Mouse (Mus musculus) liver, postnatal 0 days (tissue): Measurements from ENCODE around the gene Gm21973.

Experiments
- CTCF ChIP-seq: sonication (generic); IDR thresholded peaks from 2 replicates; pipeline ENCODE4 v1.5.1; 2016; ENCODE audit warnings: antibody characterized with exemption, low read depth
- EP300 ChIP-seq: IDR thresholded peaks from 2 replicates; pipeline ENCODE4 v1.6.1; 2016; ENCODE audit warnings: antibody characterized with exemption, low read depth, mild to moderate bottlenecking

GRCm38 (mm10) chr15:10325080-10325479 lies at the start of gene Gm21973:
- TF ChIP-seq CTCF (no peak), EP300 (no peak)
